Mouse (Mus musculus): ENCODE measurements around the gene 4930572O03Rik. TPM values are rescaled to one million over a fixed set of nuclear protein-coding genes. Genes with fewer than 3 reads are reported as not detected.
A peak's percentile ranks its signal among the peaks of the same experiment; 100 is the strongest.
"Not testable (repeated sequence)": the region's sequence is repeated elsewhere in the genome, so short reads cannot be mapped to it uniquely, and the experiment has no call there.

Gene 4930572O03Rik
- total RNA-seq, 2 experiments from 2014 or later: not detected

DNA sequence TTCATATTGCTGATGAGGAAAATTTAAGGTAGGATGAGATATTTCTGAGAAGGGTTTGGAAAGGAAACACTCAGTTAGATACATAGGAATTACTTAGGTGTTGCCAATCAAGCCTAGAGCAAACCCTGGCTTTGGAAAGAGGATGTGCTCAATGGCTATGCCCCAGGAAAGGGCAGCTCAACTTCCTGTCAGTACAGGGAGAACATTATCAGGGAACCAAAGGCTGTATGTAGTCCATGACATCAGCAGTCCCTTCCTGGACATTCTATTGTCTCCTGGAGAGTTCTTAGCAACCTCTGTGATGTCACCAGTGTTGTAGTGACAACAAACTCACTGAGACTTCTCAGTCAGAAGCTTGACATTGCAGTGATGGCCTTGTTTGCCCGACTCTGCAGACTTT, 38.1 kb downstream of the 4930572O03Rik start, which contains the start of gene Speer4d:
Gene Speer4d (plus strand): TSS at position 301 of the 400 bp plus-strand sequence.
- DNase-seq (ENCODE audit: low spot score in 2 of 2): not testable (repeated sequence)

DNA sequence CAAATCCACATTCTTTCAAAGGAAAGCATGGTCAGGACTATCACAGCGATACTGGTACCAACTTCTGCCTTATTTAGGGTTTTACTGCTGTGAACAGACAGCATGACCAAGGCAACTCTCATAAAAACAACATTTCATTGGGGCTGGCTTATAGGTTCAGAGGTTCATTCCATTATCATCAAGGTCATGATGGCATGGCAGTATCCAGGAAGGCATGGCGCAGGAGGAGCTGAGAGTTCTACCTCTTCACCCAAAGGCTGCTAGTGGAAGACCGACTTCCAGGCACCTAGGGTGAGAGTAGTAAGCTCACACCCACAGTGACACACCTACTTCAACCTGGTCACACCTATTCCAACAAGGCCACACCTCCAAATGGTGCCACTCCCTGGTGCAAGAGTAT, 40.7 kb downstream of the 4930572O03Rik start:
- not testable (repeated sequence) for DNase-seq (ENCODE audit: low spot score in 2 of 2)

DNA sequence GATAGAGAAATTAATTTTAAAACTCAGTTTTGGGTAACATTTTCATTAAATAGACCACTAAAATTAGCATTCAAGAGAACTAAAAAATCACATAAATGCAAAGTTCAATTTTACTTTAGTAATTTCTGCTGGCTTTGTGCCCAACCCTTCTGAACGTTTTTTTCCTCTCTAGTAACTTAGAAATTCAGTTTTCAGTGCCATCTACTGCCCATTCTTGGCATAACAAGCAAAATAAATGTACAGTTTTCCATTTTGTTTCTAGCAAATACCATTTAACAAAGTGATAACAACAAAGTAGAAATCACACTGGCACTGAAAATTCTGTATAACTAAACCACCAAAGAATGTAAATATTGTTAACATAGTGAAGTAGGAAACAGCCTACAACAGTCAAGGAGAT, 46.2 kb downstream of the 4930572O03Rik start:
- DNase-seq (ENCODE audit: low spot score in 2 of 2): not testable (repeated sequence)

DNA sequence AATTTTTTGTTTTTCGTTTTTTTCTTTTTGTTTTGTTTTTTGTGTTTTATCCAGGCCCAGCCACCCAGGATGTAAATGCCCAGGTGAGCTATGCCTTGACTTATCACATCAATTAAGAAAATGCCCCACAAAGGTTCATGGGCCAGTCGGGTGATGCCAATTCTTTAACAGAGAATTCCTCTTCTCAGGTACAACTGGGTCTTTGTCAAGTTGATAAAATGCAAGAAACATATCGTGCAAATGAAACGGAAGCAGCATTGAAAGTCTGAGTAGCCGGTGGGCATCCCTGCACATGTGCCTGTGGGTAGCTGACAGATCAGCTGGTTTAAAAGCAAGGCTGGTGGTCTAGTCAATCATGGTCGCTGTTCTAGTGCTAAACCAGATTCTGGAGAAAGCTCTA, 50.2 kb downstream of the 4930572O03Rik start:
- DNase-seq (ENCODE audit: low spot score in 2 of 2): peak in 1 of 2 experiments; percentile 8

DNA sequence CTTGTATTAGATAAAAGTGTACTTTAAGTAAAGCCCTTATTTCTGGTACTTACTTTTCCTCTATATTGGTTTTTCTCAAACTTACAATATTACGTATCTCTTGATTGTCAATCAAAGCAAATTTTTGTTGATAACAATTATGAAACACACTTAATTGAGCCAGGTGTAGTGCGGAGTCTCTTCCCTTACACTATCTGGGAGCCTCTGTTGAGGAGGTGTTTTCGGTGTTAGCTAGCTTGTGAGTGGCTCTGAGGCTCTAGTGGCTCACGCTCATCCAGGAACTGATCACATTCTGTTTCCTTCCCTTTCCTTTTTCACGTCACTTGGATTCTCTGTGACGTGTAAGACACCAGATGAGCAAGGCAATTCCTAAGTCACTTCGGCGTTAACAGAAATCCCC, 53.3 kb downstream of the 4930572O03Rik start:
- not testable (repeated sequence) for DNase-seq (ENCODE audit: low spot score in 2 of 2)

DNA sequence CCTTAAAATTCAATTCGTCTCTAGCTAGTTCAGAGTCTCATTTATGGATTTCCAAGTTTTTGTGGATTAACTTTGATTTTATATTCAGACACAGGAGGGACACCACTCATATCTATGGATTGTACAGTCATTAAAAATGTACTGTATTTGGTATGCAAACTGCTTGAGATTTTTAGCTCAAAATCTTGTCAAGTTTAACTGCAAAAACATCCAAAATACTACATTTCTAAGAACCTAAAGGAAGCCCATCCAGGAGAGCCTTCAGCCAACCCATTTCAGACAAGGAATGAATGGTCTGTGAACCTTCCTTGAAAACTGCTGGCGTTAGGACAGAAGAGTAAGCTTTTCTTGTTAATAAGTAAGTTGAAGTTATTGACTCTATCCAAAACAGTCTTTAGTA, 53.9 kb downstream of the 4930572O03Rik start:
- not testable (repeated sequence) for DNase-seq (ENCODE audit: low spot score in 2 of 2)

DNA sequence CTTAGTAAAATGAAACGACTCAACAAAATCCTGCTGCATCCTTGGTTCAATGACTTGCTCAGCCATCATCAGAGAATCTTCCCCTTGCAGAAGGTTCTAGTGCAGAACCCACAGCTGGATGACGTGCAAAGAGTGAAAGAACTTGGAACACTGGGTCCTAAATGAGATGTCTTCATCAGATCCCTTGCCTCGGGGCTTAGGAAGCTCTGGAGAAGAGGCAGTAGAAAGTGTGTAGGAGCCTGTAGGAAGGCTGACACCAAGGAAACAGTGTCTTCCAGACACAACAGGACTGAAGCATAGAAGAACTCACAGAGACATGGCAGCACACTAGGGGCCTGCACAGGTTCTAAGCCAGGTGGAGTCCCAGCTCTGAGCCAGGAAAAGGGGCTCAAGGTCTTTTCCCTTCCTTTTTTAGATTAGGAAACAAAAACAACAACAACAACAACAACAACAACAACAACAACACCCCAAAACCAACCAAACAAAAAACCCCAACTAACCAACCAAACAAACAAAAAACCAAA, 54.4 kb downstream of the 4930572O03Rik start:
- not testable (repeated sequence) for DNase-seq (ENCODE audit: low spot score in 2 of 2)

Other genes with a start within 250 kb of the 4930572O03Rik start
- gene Gm21149, start 180.5 kb downstream of the 4930572O03Rik start, total RNA-seq (2021): not detected
- gene Gm21190, start 127.8 kb downstream of the 4930572O03Rik start, total RNA-seq (2021): not detected
- not detected for gene Gm21083, start 79.7 kb downstream of the 4930572O03Rik start, total RNA-seq (2021)
- not detected for gene Speer4d, start 38.0 kb downstream of the 4930572O03Rik start, total RNA-seq (2021)
- gene Speer4c, start 57.2 kb upstream of the 4930572O03Rik start, total RNA-seq (2021): not detected